Mouse (Mus musculus) layer of hippocampus, adult 2 months (tissue): ENCODE data around the gene Dennd2d. TPM values are rescaled to one million over a fixed set of nuclear protein-coding genes. Genes with fewer than 3 reads are reported as not detected.
A peak's percentile ranks its signal among the peaks of the same experiment; 100 is the strongest.

ENCODE experiments used
- DNase-seq, 2 experiments: peaks; one replicate each; pipeline ENCODE4 v3.0.0; 2022; ENCODE audit warnings: low spot score in 2 of 2
- H3K27ac ChIP-seq: fragments of 200-600 bp; 2 replicates; pipeline ENCODE4 v1.8.1; 2022
- H3K4me3 ChIP-seq: fragments of 200-600 bp; 2 replicates; pipeline ENCODE4 v1.8.1; 2022; ENCODE audit warnings: mild to moderate bottlenecking
- CTCF ChIP-seq: fragments of 200-600 bp; conservative IDR thresholded peaks from 2 replicates; pipeline ENCODE4 v1.8.1; 2022; ENCODE audit warnings: antibody characterized with exemption, mild to moderate bottlenecking, moderate library complexity
- long read RNA-seq, 2 experiments: library from polyadenylated mRNA; stranded (forward); transcript quantifications; one replicate each; pipeline ENCODE4 v2.0.0; 2021; ENCODE audit warnings: borderline mapping rate in 2 of 2
- total RNA-seq, 2 experiments: library from RNA; stranded (reverse); gene quantifications; 2 replicates each; pipeline ENCODE4 v1.2.3; 2021

Gene Dennd2d
- under 1 TPM; 0.22 to 0.61 TPM for total RNA-seq
- long read RNA-seq, experiment 1, partial matches to known transcripts = 0 of 1 reads
- long read RNA-seq, experiment 1, other reads (novel, unspliced or antisense) = 1 of 1 reads
- long read RNA-seq, experiment 2 = 0 reads

GRCm38 (mm10) chr3:106482281-106483081 is at the start of gene Dennd2d:
Dennd2d (plus strand) TSS chr3:106482405.
- TF ChIP-seq CTCF = peak; percentile 38
- Histone ChIP-seq H3K4me3 (peak within 1 kb of the TSS; percentile 58), H3K27ac (no peak within 1 kb of the TSS)
- DNase-seq = no peak

DNA sequence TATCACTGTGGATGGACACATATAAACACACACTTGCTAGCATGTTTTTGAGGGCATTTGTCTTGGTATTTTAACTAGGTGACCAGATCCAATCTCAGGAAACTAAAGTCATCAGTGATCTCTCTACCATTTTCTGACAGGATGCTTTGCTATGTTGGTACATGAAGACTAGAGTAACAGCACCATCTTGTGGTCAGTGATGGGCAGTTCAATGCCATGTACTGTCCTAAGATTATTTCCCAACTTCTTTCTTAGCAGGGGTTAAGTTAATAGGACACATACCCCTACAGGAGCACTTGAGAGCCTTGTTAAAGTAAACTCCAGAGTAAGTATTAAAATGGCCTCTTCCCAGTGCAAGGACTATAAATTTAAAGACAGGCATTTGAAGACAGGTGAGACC is 33.6 kb upstream of the Dennd2d start:
- peak; percentile 92 for TF ChIP-seq CTCF
- no peak overlapping the region for H3K4me3 ChIP-seq
- no peak overlapping the region for H3K27ac ChIP-seq
- peak; percentile 16 to 47 for DNase-seq

DNA sequence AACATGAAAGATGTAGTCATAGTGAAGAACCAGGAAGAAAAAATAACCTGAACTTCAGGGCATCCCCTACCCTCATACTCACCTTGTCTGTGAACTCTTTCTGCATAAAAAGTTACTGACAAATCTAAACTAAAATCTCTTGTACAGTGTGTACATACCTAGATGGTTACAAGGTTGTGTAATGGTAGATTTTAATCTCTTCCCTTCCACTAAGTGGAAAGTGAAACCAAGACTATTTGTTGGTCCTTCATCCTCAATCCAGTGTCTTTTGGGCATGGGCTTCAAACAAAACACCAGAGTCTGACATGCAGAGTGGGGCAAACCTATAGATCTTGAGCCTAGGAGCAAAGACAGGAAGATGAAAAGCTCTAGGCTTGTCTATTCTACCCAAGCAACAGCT is 33.2 kb upstream of the Dennd2d start:
- TF ChIP-seq CTCF = no peak
- no peak overlapping the region for H3K27ac ChIP-seq

DNA sequence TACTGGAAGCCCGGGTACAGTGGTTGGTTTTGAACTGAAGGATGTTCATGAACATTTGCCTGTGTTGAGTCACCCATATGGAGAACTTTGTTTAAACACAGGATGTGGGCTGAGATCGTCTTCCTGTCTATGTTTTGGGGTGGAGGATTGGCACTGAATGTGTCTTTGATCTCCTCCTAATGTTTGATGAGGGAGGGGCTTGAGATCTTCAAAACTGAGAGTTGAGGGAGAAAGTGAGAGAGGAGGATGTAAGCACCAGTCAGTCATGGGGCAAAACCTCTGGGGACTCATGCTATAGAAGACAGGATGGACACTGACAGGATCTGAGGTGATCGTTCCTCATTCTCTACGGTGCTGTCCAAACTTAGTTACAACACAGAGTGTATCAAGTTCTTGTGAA is 32.6 kb upstream of the Dennd2d start:
- no peak for TF ChIP-seq CTCF
- H3K27ac ChIP-seq = no peak overlapping the region
- H3K4me3 ChIP-seq = no peak overlapping the region
- DNase-seq = no peak

More for the DNA sequence above, 33.2 kb upstream of the Dennd2d start:
- no peak for DNase-seq
- H3K4me3 ChIP-seq = no peak overlapping the region

DNA sequence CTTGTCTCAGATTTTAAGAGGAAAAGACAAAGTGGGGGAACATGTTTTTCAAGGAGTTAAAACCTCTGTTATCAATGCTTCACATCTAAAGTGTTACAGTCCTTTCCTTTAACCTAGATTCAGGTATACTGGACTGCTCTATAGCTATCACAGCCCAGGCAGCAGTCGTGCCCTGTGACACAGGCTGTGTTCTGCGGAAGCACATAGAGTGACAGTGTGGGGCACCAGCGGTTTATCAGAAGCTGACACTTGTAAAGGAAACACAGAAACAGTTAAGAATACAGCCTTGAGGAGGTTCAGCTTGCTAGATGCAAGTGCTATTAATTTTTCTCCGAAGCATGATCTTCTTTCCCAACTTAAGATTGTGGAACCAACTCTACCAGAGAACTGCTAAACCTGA is 29.6 kb upstream of the Dennd2d start:
- Histone ChIP-seq H3K27ac (no peak overlapping the region), H3K4me3 (no peak overlapping the region)
- TF ChIP-seq CTCF = no peak
- DNase-seq = no peak

DNA sequence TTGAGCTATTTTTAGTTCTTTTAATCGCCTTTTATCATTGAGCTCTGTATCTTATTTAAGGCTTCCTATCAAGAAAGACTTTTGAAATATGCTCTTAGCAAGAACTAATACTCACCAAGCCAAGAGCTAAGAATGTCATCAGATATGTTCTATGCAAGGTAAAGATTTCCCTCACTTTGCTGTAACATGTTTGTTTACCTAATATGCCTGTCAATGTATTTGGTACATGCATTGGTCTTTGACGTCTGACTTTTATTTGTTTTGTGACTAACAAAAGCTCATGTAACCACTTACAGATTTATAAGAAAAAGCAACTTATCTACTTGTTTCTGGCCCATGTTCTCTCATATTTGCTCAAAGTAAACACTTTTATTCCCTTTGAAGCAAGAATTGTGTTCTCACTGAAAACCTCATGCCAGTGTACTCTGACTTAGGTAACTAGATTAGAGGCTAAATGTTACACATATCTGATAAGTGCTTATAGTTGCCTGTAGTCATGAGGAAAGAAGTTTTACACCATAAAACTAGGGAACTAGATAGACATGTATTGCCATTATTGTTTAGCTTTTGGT is 24.8 kb upstream of the Dennd2d start:
- Histone ChIP-seq H3K4me3 (no peak overlapping the region), H3K27ac (no peak overlapping the region)
- no peak for TF ChIP-seq CTCF
- DNase-seq = no peak

- DNase-seq = no peak
- Histone ChIP-seq H3K27ac (no peak overlapping the region), H3K4me3 (no peak overlapping the region)
- TF ChIP-seq CTCF = no peak
These were observed 20.1 kb upstream of the Dennd2d start for GRCm38 (mm10) chr3:106462059-106462470.

GRCm38 (mm10) chr3:106462493-106462892 is 19.7 kb upstream of the Dennd2d start:
- DNase-seq = no peak
- TF ChIP-seq CTCF = no peak

GRCm38 (mm10) chr3:106464750-106465149 is 17.5 kb upstream of the Dennd2d start:
- no peak for DNase-seq
- Histone ChIP-seq H3K4me3 (no peak overlapping the region), H3K27ac (no peak overlapping the region)
- TF ChIP-seq CTCF = no peak

More at GRCm38 (mm10) chr3:106462493-106462892, 19.7 kb upstream of the Dennd2d start:
- no peak overlapping the region for H3K27ac ChIP-seq
- H3K4me3 ChIP-seq = no peak overlapping the region

- no peak for TF ChIP-seq CTCF
- H3K27ac ChIP-seq = no peak overlapping the region
- no peak overlapping the region for H3K4me3 ChIP-seq
These were observed 8.0 kb upstream of the Dennd2d start for GRCm38 (mm10) chr3:106474210-106474609.

DNA sequence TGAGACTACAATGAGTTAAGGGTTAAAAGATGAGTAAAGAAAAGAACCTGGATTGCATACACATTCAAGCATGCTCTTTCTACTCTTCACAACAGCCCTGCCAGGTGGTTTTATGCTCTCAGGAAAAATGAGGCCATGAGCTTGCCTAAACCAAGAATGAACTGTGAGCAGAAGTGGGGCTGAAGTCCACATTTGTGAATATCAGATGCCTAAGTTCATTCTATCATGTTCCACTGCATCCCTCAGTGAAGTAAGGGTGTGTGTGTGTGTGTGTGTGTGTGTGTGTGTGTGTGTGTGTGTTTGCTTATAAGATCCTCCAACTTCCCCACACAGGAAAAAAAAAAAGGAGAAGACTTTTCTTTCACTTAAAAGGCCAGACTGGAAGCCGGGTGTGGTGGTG is 5.3 kb upstream of the Dennd2d start:
- no peak for TF ChIP-seq CTCF
- DNase-seq = no peak
- H3K4me3 ChIP-seq = no peak overlapping the region
- H3K27ac ChIP-seq = no peak overlapping the region

More at GRCm38 (mm10) chr3:106474210-106474609, 8.0 kb upstream of the Dennd2d start:
- no peak for DNase-seq

- no peak for DNase-seq
- no peak overlapping the region for H3K4me3 ChIP-seq
- no peak overlapping the region for H3K27ac ChIP-seq
- TF ChIP-seq CTCF = no peak
These were observed 1.1 kb downstream of the Dennd2d start for GRCm38 (mm10) chr3:106483297-106483696.

DNA sequence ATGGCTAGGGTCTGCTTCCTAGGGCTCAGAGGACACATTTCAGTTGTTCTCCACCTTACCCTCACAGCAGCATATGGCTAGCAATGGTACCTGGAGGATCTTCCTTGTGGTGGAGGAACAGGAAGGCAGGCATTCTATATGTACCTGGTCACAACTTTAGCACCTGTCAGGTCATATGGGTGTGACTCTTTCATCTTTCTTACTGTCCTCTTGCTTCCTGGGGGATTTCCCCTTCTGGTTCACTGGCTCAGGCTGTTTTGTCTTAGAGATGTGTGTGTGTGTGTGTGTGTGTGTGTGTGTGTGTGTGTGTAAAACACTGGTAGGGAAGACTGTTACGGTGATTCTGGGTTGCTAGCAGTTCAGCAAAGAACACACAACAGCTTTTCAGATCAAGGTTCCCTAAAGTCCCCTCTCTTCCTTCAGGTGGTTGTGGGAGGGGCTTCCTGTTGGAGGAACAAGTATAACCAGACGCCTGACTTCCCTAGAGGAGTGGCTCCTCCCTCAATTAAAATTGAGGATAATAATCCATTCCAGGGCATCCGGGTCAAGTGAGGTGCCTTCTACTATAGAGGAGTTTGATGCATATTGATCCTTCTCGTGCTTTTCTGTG is 1.7 kb downstream of the Dennd2d start:
- TF ChIP-seq CTCF = no peak
- Histone ChIP-seq H3K4me3 (no peak overlapping the region), H3K27ac (no peak overlapping the region)
- DNase-seq = no peak

- TF ChIP-seq CTCF = no peak
- Histone ChIP-seq H3K27ac (no peak overlapping the region), H3K4me3 (no peak overlapping the region)
- no peak for DNase-seq
These were observed 2.7 kb downstream of the Dennd2d start for GRCm38 (mm10) chr3:106484861-106485260.
